Mouse (Mus musculus) left cerebral cortex, postnatal 25 days (tissue): ENCODE measurements at regions not wholly inside any gene's neighbourhood (a gene's known extent, or its start where the extent isn't known, plus 50 kb on each side); places are given as distances from the start of the nearest gene placed in this dataset.

ENCODE experiments used
- DNase-seq, 2 experiments: peaks; one replicate each; pipeline ENCODE4 v3.0.0; 2022; ENCODE audit warnings: low spot score in 2 of 2, mixed read lengths in 1 of 2
- intact Hi-C: fragments of 180-260 bp; cut with DNase I; formaldehyde crosslinking; loops from one replicate; pipeline ENCODE4 v1.15.1; 2025

GRCm38 (mm10) chr14:66584699-66585098, 575.7 kb upstream of the Gulo start:
- no peak for DNase-seq
- intact Hi-C loops, result no loop called here

GRCm38 (mm10) chr14:66579904-66580492, 571.0 kb upstream of the Gulo start:
- peak in 1 of 2 experiments; percentile 46 for DNase-seq
- intact Hi-C loops, result no loop called here

- peak in 1 of 2 experiments; percentile 57 for DNase-seq
- intact Hi-C loops, result no loop called here
These were observed 557.6 kb upstream of the Gulo start for GRCm38 (mm10) chr14:66566600-66566999.

GRCm38 (mm10) chr14:66562744-66563143, 553.7 kb upstream of the Gulo start:
- DNase-seq, result no peak
- intact Hi-C loops, result no loop called here

- intact Hi-C loops, result no loop called here
- DNase-seq, result no peak
These were observed 552.7 kb upstream of the Gulo start for GRCm38 (mm10) chr14:66561715-66562114.

GRCm38 (mm10) chr14:66561042-66561590, 552.1 kb upstream of the Gulo start:
- no peak for DNase-seq
- intact Hi-C loops, result no loop called here

- intact Hi-C loops, result no loop called here
- DNase-seq, result peak; percentile 25 to 91
These were observed 549.4 kb upstream of the Gulo start for GRCm38 (mm10) chr14:66558393-66558792.

GRCm38 (mm10) chr14:66557631-66558030, 548.6 kb upstream of the Gulo start:
- intact Hi-C loops, result no loop called here
- DNase-seq, result peak in 1 of 2 experiments; percentile 64

GRCm38 (mm10) chr14:66538498-66538897, 529.5 kb upstream of the Gulo start:
- intact Hi-C loops, result no loop called here
- peak in 1 of 2 experiments; percentile 63 for DNase-seq

GRCm38 (mm10) chr14:66534671-66535070, 525.7 kb upstream of the Gulo start:
- intact Hi-C loops, result no loop called here
- peak in 1 of 2 experiments; percentile 46 for DNase-seq

- no peak for DNase-seq
- intact Hi-C loops, result no loop called here
These were observed 519.1 kb upstream of the Gulo start for GRCm38 (mm10) chr14:66528135-66528534.

- intact Hi-C loops, result no loop called here
- peak; percentile 23 to 87 for DNase-seq
These were observed 518.1 kb upstream of the Gulo start for GRCm38 (mm10) chr14:66527061-66527460.

GRCm38 (mm10) chr14:66522856-66523400, 513.9 kb upstream of the Gulo start:
- intact Hi-C loops, result no loop called here
- DNase-seq, result peak in 1 of 2 experiments; percentile 57

GRCm38 (mm10) chr14:66521836-66522629, 513.0 kb upstream of the Gulo start:
- DNase-seq, result no peak
- intact Hi-C loops, result no loop called here

- intact Hi-C loops, result no loop called here
- DNase-seq, result no peak
These were observed 507.8 kb upstream of the Gulo start for GRCm38 (mm10) chr14:66516770-66517169.

- DNase-seq, result no peak
- intact Hi-C loops, result no loop called here
These were observed 501.7 kb upstream of the Gulo start for GRCm38 (mm10) chr14:66510750-66511149.

- no peak for DNase-seq
- intact Hi-C loops, result no loop called here
These were observed 501.2 kb upstream of the Gulo start for GRCm38 (mm10) chr14:66510218-66510617.

GRCm38 (mm10) chr14:66509706-66510105, 500.7 kb upstream of the Gulo start:
- intact Hi-C loops, result no loop called here
- DNase-seq, result no peak

- intact Hi-C loops, result no loop called here
- no peak for DNase-seq
These were observed 493.0 kb upstream of the Gulo start for GRCm38 (mm10) chr14:66501995-66502394.

- intact Hi-C loops, result no loop called here
- peak; percentile 57 to 76 for DNase-seq
These were observed 490.9 kb upstream of the Gulo start for GRCm38 (mm10) chr14:66499896-66500295.

GRCm38 (mm10) chr14:66495146-66495545, 486.1 kb upstream of the Gulo start:
- no peak for DNase-seq
- intact Hi-C loops, result no loop called here
